Mouse (Mus musculus) bone marrow, adult 2 months (tissue): ENCODE results near the gene C1qbp.

Experiments used
- CTCF ChIP-seq: fragments of 200-500 bp; IDR thresholded peaks from 2 replicates; pipeline ENCODE4 v1.5.1; 2011; ENCODE audit warnings: low read length, control low read depth; ENCODE audit not compliant: control insufficient read depth, insufficient read depth
- POLR2A ChIP-seq: fragments of 200-500 bp; IDR thresholded peaks from 2 replicates; pipeline ENCODE4 v1.6.1; 2011; ENCODE audit warnings: low read depth, mild to moderate bottlenecking, control low read depth, low read length, borderline replicate concordance; ENCODE audit not compliant: control insufficient read depth

- peak; percentile 93 for TF ChIP-seq CTCF
- peak; percentile 57; the same call in 1 of the 2 replicates for TF ChIP-seq POLR2A
Observed at GRCm38 (mm10) chr11:70982557-70983228, at the start of gene C1qbp.
